ENCODE assay signal across 8 mouse cellular contexts in genomic region chr17:5975099-5975977, GRCm38 (mm10). TPM values are rescaled to one million over a fixed set of nuclear protein-coding genes. Genes with fewer than 3 reads are reported as not detected.
DNase-seq lines count a peak whose midpoint lies in the region; ATAC-seq and TF ChIP-seq lines count a peak whose summit lies in the region.

No protein-coding gene starts in this region.

- peaks cover 29% of the 10 kb centered on the region for H3K4me1 ChIP-seq in stomach, postnatal 0 days (replicated peaks; ENCODE audit: control insufficient read depth, insufficient read depth)

- H3K9ac ChIP-seq in stomach, postnatal 0 days (ENCODE audit: low read length) = peak overlapping the region; percentile 2

- peak overlapping the region; percentile 59 for H3K4me3 ChIP-seq in left cerebral cortex, adult 2 months
- H3K4me3 ChIP-seq in macrophage (ENCODE audit: inconsistent target) = peak overlapping the region; percentile 16; the same call in 1 of the 2 replicates
- H3K4me3 ChIP-seq in stomach, postnatal 0 days (ENCODE audit: low read depth, low read length) = peak overlapping the region; percentile 18; the same call in 1 of the 2 replicates

- H3K36me3 ChIP-seq in macrophage (ENCODE audit: inconsistent target) = no peaks in the 10 kb centered on the region
- no peaks in the 10 kb centered on the region; the same call in 1 of the 2 replicates for H3K36me3 ChIP-seq in stomach, postnatal 0 days (ENCODE audit: control insufficient read depth, insufficient read depth, low read length)

- peak; percentile 59 for ATAC-seq in frontal cortex, adult (ENCODE audit: low TSS enrichment)
- ATAC-seq in hematopoietic stem cell, adult 5-6 weeks (replicated peaks in 1 of 2; ENCODE audit: insufficient read depth in 1 of 2, low FRiP score in 2 of 2, low TSS enrichment in 1 of 2, low read depth in 1 of 2, poor library complexity in 2 of 2, severe bottlenecking in 2 of 2) = peak; percentile 88 to 89
- ATAC-seq in stomach, postnatal 0 days (ENCODE audit: low FRiP score, low TSS enrichment) = peak; percentile 70

- peak; percentile 53 for DNase-seq in cerebellum, adult 11-12 months
- no peak for DNase-seq in cerebellum, adult 11 months
- peak; percentile 84 for DNase-seq in NIH3T3 (ENCODE audit: low read depth)
- peak; percentile 76 to 79 for DNase-seq in left cerebral cortex, adult 2 months (ENCODE audit: extremely low spot score in 1 of 2, low spot score in 2 of 2)
- peak; percentile 50 for DNase-seq in stomach, postnatal 0 days (ENCODE audit: low spot score)

- intact Hi-C loops in left cerebral cortex, adult 2 months (cut with DNase I) = loop anchor here (5.0 kb wide), 1 partner anchor 333 kb away; no protein-coding TSS in a partner anchor

- TF ChIP-seq EP300 in stomach, postnatal 0 days (optimal IDR thresholded peaks at IDR 0.05) = no peak

- TF ChIP-seq CTCF in left cerebral cortex, adult 2 months (IDR thresholded peaks at IDR 0.05) = peak; percentile 5; the same call in 1 of the 2 replicates
- TF ChIP-seq CTCF in stomach, postnatal 0 days (IDR thresholded peaks at IDR 0.05; ENCODE audit: low read depth) = no peak; the same call in 1 of the 2 replicates

- peaks cover 30% of the 10 kb centered on the region; the same call in 1 of the 2 replicates for H3K79me2 ChIP-seq in macrophage (ENCODE audit: inconsistent target)

- H3K27ac ChIP-seq in left cerebral cortex, adult 2 months = peak overlapping the region; percentile 92
- H3K27ac ChIP-seq in macrophage = peak overlapping the region; percentile 54
- peak overlapping the region; percentile 90 for H3K27ac ChIP-seq in stomach, postnatal 0 days (replicated peaks)

- H3K4me2 ChIP-seq in stomach, postnatal 0 days (replicated peaks; ENCODE audit: low read depth) = peak overlapping the region; percentile 38

- no peaks in the 10 kb centered on the region for H3K9me3 ChIP-seq in stomach, postnatal 0 days (ENCODE audit: control insufficient read depth, low read length)

- 11% methylated on average over 23 of the region's 23 CpGs for WGBS in macrophage (ENCODE audit: missing documents)
- 23% methylated on average over 23 of the region's 23 CpGs for WGBS in stomach, postnatal 0 days

- no peaks in the 10 kb centered on the region for H3K27me3 ChIP-seq in stomach, postnatal 0 days (ENCODE audit: control insufficient read depth, insufficient read depth, low read length)

RNA-seq across cellular contexts. Expression of gene Synj2, which starts 34.3 kb away (rescaled TPM):
- total RNA-seq in hematopoietic stem cell, adult 5-6 weeks (2017) = 8.1 and 17.9 TPM in 2 replicates
- total RNA-seq in left cerebral cortex, adult 2 months (2021) = 100 to 1,000 TPM; 130 to 132 TPM
- 10 to 100 TPM in 23 of 26 experiments, 1 to 10 TPM in 3; 7.5 to 79.6 (median 43.2) TPM for total RNA-seq in macrophage (2018; cell fraction: chromatin; rRNA removed)
- total RNA-seq in macrophage (2018; cell fraction: cytosol; rRNA removed) = 10 to 100 TPM in 6 of 26 experiments, 1 to 10 TPM in 20; 3.9 to 11.1 (median 8.9) TPM
- total RNA-seq in macrophage (2018; cell fraction: nucleus; rRNA removed) = 10 to 100 TPM in 20 of 26 experiments, 1 to 10 TPM in 6; 6.4 to 47.9 (median 19.5) TPM
- 6.0 to 14.0 TPM (median 7.9 TPM) in 3 replicates for polyA plus RNA-seq in macrophage (2018)
- 3.2 and 3.3 TPM in 2 replicates for polyA plus RNA-seq in stomach, postnatal 0 days (2015; fragmentation: Nextera tagmentation; extraction: Ambion mirVana)
